Mouse (Mus musculus): ENCODE results near the gene Arhgap8.

GRCm38 (mm10) chr15:84763423-84763812 lies 43.6 kb downstream of the Arhgap8 start:
- TF ChIP-seq CTCF (IDR thresholded peaks at IDR 0.05; ENCODE audit: control insufficient read depth, insufficient read depth, low read length) (no peak), POLR2A (IDR thresholded peaks at IDR 0.05; ENCODE audit: borderline replicate concordance, control insufficient read depth, low read depth, low read length) (no peak)
